Mouse (Mus musculus): ENCODE data around the gene Zfp628. TPM values are rescaled to one million over a fixed set of nuclear protein-coding genes. Genes with fewer than 3 reads are reported as not detected.
"Not testable (repeated sequence)": the region's sequence is repeated elsewhere in the genome, so short reads cannot be mapped to it uniquely, and the experiment has no call there.

Zfp628 gene
- total RNA-seq (2021): 10 to 100 TPM; 13.7 to 15.5 TPM
- long read RNA-seq, experiment 1, partial matches to known transcripts: 0 of 4 reads
- long read RNA-seq, experiment 1, other reads (novel, unspliced or antisense): 4 of 4 reads
- long read RNA-seq, experiment 2, partial matches to known transcripts: 0 of 3 reads
- long read RNA-seq, experiment 2, other reads (novel, unspliced or antisense): 3 of 3 reads

- DNase-seq: peak; percentile 94 to 96
These were observed at the start of gene Zfp628 for GRCm38 (mm10) chr7:4915007-4915665. Zfp628 (plus strand) TSS chr7:4915217.

- peak; percentile 96 for DNase-seq
These were observed 49.2 kb upstream of the Zfp628 start for GRCm38 (mm10) chr7:4865579-4866493.

GRCm38 (mm10) chr7:4866631-4867180 lies 48.3 kb upstream of the Zfp628 start:
- no peak for DNase-seq

GRCm38 (mm10) chr7:4870133-4870532 lies 44.9 kb upstream of the Zfp628 start, which contains the start of gene Isoc2b:
Isoc2b (minus strand) TSS chr7:4870258.
- DNase-seq: no peak

DNA sequence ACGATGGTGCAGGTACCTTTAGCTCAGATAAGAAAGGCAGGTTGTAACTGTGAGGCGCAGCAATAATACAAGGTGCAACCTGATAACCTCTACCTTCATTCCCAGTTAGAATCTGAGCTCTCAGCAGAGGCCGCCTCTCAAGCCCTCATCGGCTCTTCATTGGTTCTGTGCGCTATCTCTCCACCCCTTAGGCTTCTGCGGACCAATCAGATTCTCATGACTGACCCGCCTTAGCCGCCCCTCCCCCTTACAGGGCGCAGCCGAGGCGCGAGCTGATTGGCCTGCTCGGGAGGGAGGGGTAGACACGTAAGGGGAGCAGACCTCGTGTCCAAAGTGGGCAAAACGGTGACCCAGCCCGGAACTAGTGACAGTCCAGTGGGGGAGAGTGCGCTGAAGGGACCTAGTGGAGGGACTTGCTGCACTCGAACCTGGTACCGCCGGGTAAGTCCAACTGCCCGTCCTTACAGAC lies 38.2 kb upstream of the Zfp628 start, which contains the start of gene Isoc2a:
Gene Isoc2a (plus strand): TSS at position 401 of the 469 bp plus-strand sequence.
- peak; percentile 93 to 94 for DNase-seq

GRCm38 (mm10) chr7:4877226-4877625 lies 37.8 kb upstream of the Zfp628 start:
- DNase-seq: no peak

GRCm38 (mm10) chr7:4878186-4878585 lies 36.8 kb upstream of the Zfp628 start:
- peak; percentile 23 to 51 for DNase-seq

DNA sequence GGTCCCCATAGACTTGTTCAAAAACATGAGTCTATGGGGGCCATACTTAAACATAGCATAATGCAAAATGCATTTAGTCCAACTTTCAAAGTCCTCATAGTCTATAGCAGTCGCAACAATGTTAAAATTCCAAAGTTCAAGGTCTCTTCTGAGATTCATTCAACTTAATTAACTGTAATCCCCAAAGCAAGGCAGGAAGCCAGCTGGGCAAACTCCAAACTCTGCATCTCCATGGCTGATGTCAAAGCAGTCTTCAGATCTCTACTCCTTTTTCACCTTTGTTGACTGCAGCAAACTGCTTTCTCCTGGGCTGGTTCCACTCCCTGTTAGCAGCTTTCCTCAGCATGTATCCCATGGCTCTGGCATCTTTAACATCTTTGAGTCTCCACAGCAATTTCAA lies 36.0 kb upstream of the Zfp628 start:
- DNase-seq: not testable (repeated sequence)

DNA sequence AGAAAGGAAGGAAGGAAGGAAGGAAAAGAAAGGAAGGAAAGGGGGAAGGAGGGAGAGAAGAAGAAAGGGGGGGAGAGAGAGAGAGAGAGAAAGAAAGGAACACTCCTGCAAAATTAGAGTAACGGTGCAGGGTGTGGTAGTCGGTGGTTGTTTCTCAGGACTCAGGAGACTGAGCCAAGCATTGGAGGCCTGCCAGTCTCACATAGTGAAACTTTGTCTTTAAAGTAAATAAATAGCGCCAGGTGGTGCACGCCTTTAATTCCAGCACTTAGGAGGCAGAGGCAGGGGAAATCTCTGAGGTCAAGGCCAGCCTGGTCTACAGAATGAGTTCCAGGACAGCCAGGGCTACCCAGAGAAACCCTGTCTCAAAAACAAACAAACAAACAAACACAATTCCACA lies 28.3 kb upstream of the Zfp628 start:
- DNase-seq: no peak

DNA sequence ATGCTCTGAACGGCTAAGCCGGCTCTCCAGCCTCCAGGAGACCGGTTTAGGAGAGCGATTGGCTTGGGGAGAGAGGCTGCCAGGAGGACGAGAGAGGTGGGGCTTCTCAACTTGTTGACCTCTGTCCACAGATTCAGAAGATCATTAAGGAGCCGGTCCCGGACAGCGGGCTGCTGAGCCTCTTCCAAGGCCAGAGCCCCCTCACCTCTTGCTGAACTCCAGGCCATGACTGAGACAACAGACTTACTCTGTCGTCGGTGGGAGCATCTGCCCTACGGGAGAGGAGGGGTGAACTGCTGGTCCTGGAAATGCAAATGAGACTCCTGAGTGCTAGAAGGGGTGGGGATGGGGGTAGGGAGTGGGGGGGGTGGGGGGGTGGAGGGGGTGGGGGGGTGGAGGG lies 19.8 kb upstream of the Zfp628 start:
- no peak for DNase-seq

DNA sequence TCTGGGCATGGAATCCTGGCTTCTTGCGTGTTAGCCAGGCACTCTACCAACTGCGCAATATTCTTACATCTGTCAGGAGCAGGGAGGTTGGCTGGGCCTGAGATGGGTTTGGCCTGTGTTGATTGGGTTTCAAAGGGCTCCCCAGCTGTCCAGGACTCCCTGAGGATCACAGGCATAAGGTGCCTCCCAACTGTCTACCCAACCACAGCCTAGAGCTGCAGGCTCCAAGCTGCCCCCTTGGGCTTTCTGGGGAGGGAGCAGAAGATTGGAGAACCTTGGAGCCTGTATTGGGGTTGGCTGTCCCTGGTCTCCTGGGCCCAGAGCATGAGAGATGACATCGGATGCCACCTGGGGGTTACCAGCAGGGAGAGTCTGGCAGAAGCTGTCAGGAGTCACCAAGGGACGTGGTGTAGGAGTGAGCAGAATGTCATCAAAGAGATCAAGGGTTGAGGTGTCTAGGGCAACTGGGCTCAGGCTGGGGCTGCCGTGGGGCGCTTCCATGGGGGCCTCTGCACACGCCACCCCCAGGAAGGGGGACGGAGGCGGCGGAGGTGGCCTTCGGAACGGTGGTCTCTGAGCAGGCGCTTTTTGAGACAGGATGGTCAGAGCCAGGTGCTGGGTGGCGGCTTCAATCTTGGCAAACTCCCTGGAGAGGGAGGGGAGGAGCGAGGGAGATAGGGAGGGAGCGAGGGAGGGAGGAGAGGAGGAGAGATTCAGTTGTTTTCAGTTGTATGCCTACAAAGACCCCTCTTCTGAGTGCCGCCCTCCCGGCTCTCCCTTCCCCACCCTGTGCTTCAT lies 16.0 kb upstream of the Zfp628 start:
- DNase-seq: peak; percentile 13 to 42

GRCm38 (mm10) chr7:4899649-4900522 lies 15.1 kb upstream of the Zfp628 start:
- peak; percentile 45 to 48 for DNase-seq

DNA sequence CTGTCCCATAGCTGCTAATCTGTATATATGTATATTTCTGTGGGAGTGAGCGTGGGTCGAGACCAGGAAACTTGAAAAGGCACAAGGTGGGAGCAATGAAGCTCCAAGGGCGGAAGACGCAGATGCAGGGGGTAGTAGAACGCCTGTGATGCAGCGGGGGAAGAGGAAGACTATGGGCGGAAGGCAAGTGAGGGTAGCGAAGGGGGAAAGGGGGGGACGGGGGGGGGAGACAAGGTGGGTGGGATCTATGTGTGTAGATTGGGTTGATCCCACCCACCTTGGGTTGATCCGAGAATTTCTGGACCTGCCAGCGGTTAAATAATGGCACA lies 14.5 kb upstream of the Zfp628 start:
- no peak for DNase-seq

- peak in 1 of 2 experiments; percentile 44 for DNase-seq
These were observed 13.8 kb upstream of the Zfp628 start for GRCm38 (mm10) chr7:4901171-4901570.

GRCm38 (mm10) chr7:4902404-4902803 lies 12.6 kb upstream of the Zfp628 start:
- DNase-seq: no peak

DNA sequence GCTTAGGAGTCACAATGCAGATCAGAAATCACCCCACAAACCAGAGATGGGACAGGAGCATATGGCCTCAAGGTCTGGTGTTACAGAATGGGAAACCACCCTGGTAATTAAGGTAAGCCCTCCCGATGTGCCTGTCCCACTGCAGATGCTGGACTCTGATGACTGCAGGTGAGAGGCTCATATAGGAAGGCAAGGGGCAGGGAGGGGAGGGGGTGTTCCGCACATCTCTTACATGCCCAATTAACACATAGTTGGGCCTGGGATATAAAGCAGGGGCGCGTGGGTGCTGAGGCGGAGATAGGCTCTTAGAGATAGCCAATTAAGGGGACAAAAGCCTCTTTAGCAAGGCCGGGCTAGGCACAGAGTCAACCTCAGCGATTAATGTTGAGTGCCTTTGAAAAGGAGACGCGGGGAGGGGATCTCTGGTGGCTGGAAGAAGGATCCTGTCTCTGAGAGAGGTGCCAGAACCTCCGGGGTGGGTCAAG lies 8.5 kb upstream of the Zfp628 start, which contains the start of gene Gm36210:
Gene Gm36210 (minus strand): TSS at position 51 of the 485 bp plus-strand sequence.
- no peak for DNase-seq

- peak; percentile 59 to 73 for DNase-seq
These were observed 3.5 kb upstream of the Zfp628 start for GRCm38 (mm10) chr7:4911561-4911960.

GRCm38 (mm10) chr7:4912248-4912647 lies 2.8 kb upstream of the Zfp628 start:
- no peak for DNase-seq

- no peak for DNase-seq
These were observed 826 bp downstream of the Zfp628 start for GRCm38 (mm10) chr7:4915669-4916416.
